Mouse (Mus musculus): ENCODE measurements at regions not wholly inside any gene's neighbourhood (a gene's known extent, or its start where the extent isn't known, plus 50 kb on each side); places are given as distances from the start of the nearest gene placed in this dataset.

DNA sequence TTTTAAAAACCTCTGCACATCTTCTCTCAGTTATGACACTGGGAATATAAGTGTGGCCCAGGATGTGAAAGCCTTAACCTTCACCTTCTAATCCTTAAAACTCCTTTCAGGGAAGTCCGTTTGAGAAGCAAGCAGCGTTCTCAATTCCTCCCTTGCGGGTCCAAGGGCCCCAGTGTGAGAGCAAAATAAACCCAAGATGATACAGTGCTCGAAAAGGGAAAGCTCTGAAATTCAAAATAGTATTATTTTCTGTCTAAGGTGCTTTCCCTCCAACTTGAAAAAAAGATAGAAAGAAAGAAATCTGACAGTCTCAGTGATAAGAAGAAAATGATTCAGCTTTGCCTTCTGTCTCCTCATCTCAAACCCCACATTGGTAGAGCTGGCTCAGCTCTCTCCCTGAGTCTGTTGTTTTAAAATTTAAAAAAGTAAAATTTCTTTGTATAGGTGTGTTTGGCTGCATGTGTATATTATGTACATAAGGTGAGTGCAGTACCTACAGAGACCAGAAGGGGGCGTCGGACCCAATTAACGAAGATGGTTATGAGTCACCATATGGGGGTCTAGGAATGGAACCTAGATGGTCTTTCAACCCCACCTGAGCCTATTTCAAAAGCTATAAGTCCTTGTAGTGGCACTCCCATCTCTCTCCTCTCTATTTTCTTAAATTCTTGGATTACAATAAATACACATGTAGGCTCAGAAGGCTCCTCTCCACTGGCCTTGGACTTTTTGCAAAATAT is 222.3 kb upstream of the Spdye4c start:
- Histone ChIP-seq H3K4me1 (peaks cover 13% of the 10 kb centered on the region), H3K27me3 (replicated peaks) (no peaks in the 10 kb centered on the region), H3K27ac (no peak overlapping the region), H3K9ac (no peak overlapping the region), H3K4me3 (no peak overlapping the region), H3K9me3 (no peaks in the 10 kb centered on the region), H3K36me3 (no peaks in the 10 kb centered on the region), H3K4me2 (replicated peaks) (no peak overlapping the region)
- no peak for ATAC-seq (ENCODE audit: low FRiP score, low read depth)
- WGBS = 74% methylated on average over 7 of the region's 7 CpGs

GRCm38 (mm10) chr2:128370821-128371220 is 220.2 kb upstream of the Spdye4c start:
- Histone ChIP-seq H3K4me3 (no peak overlapping the region), H3K36me3 (no peaks in the 10 kb centered on the region), H3K9ac (no peak overlapping the region), H3K4me2 (replicated peaks) (no peak overlapping the region), H3K27me3 (replicated peaks) (no peaks in the 10 kb centered on the region), H3K27ac (no peak overlapping the region), H3K9me3 (no peaks in the 10 kb centered on the region), H3K4me1 (peaks cover 11% of the 10 kb centered on the region)
- no peak for ATAC-seq (ENCODE audit: low FRiP score, low read depth)
- 78% methylated on average over 10 of the region's 10 CpGs for WGBS

GRCm38 (mm10) chr2:128372204-128372603 is 218.8 kb upstream of the Spdye4c start:
- H3K27ac ChIP-seq = no peak overlapping the region
- no peak overlapping the region for H3K4me2 ChIP-seq (replicated peaks)
- WGBS = 82% methylated on average over 13 of the region's 13 CpGs
- H3K9ac ChIP-seq = no peak overlapping the region
- peaks cover 11% of the 10 kb centered on the region for H3K4me1 ChIP-seq
- H3K36me3 ChIP-seq = no peaks in the 10 kb centered on the region
- no peaks in the 10 kb centered on the region for H3K9me3 ChIP-seq
- ATAC-seq (ENCODE audit: low FRiP score, low read depth) = no peak
- no peak overlapping the region for H3K4me3 ChIP-seq
- H3K27me3 ChIP-seq (replicated peaks) = no peaks in the 10 kb centered on the region; the same call in 1 of the 2 replicates

DNA sequence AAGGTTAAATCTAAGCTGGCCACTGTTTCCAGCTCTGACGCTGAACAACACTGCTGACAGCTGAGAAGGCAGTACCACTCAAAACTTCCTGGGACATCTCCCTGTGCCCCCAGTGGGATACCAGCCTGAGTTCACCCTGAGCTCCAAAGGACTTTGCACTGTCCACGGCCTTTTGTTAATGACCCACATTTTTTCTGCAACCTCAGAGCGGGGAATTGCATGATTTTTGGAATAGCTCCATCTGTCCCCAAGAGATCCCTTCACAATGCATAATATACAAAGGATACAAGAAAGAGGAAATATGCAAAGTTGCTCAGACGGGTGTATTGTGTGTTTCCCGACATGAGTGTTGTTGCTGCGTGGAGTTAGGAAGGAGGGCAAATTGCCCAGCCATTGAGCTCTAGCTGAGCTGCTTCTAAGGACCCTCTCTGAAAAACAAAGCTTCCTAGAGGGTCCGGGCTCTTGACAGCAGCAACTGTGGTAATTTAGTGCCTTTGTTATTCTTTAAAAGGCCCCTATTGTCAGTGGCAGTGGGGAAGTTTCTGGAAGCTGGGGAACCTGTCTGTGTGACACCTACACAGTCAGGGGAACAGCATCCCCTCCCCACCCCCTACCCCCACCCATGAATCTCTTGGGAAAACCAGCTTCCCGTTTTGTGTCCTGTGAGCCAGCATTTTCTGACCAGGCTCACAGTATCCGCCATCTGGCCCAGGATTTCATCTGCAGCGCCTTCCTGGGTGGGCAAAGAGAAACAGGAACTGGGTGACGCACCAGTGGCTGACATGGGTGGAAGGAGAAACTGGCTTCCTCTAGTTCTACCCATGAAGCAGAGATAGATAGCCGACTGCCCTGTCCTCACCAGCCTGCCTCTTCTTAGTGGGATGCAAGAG is 217.4 kb upstream of the Spdye4c start:
- Histone ChIP-seq H3K9ac (no peak overlapping the region), H3K4me1 (peaks cover 11% of the 10 kb centered on the region), H3K4me3 (no peak overlapping the region), H3K9me3 (no peaks in the 10 kb centered on the region), H3K27ac (no peak overlapping the region), H3K27me3 (replicated peaks) (no peaks in the 10 kb centered on the region; the same call in 1 of the 2 replicates), H3K36me3 (no peaks in the 10 kb centered on the region), H3K4me2 (replicated peaks) (no peak overlapping the region)
- no peak for ATAC-seq (ENCODE audit: low FRiP score, low read depth)
- WGBS = 27% methylated on average over 12 of the region's 12 CpGs

- Histone ChIP-seq H3K4me1 (peaks cover 11% of the 10 kb centered on the region), H3K36me3 (no peaks in the 10 kb centered on the region), H3K9me3 (no peaks in the 10 kb centered on the region), H3K9ac (no peak overlapping the region), H3K4me2 (replicated peaks) (no peak overlapping the region), H3K4me3 (no peak overlapping the region), H3K27ac (no peak overlapping the region), H3K27me3 (replicated peaks) (no peaks in the 10 kb centered on the region; the same call in 1 of the 2 replicates)
- ATAC-seq (ENCODE audit: low FRiP score, low read depth) = no peak
- WGBS = 85% methylated on average over 2 of the region's 2 CpGs
Observed at GRCm38 (mm10) chr2:128374253-128374566, 216.8 kb upstream of the Spdye4c start.

DNA sequence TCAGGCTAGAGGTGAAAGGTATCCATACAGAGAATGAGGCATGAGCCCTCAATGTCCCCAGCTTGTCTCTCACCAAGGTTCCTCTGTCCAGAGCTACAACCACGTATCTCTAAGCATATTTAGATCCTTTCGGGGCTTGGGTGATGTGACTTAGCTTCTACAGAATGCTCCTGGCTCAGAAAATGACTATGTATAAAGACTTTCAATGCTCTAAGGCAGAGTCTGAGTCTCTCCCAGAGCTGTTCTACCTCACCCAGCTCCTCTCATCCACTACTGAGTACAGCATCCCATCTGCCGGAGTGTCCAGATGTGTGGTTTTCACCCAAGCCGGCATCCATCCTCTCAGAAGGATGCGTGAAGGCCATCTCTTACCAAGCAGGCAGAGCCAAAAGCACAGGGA is 216.1 kb upstream of the Spdye4c start:
- H3K27ac ChIP-seq = no peak overlapping the region
- WGBS = 93% methylated on average over 5 of the region's 5 CpGs

GRCm38 (mm10) chr2:128375827-128376226 is 215.2 kb upstream of the Spdye4c start:
- Histone ChIP-seq H3K27me3 (replicated peaks) (no peaks in the 10 kb centered on the region; the same call in 1 of the 2 replicates), H3K4me2 (replicated peaks) (no peak overlapping the region), H3K9me3 (no peaks in the 10 kb centered on the region), H3K4me3 (no peak overlapping the region), H3K36me3 (no peaks in the 10 kb centered on the region), H3K27ac (no peak overlapping the region), H3K9ac (no peak overlapping the region), H3K4me1 (peaks cover 11% of the 10 kb centered on the region)
- ATAC-seq (ENCODE audit: low FRiP score, low read depth) = no peak
- WGBS = 90% methylated on average over 3 of the region's 3 CpGs

More for the DNA sequence above, 216.1 kb upstream of the Spdye4c start:
- no peaks in the 10 kb centered on the region for H3K9me3 ChIP-seq
- no peaks in the 10 kb centered on the region; the same call in 1 of the 2 replicates for H3K27me3 ChIP-seq (replicated peaks)
- H3K36me3 ChIP-seq = no peaks in the 10 kb centered on the region
- peaks cover 11% of the 10 kb centered on the region for H3K4me1 ChIP-seq
- no peak overlapping the region for H3K9ac ChIP-seq
- no peak for ATAC-seq (ENCODE audit: low FRiP score, low read depth)
- no peak overlapping the region for H3K4me3 ChIP-seq
- no peak overlapping the region for H3K4me2 ChIP-seq (replicated peaks)

DNA sequence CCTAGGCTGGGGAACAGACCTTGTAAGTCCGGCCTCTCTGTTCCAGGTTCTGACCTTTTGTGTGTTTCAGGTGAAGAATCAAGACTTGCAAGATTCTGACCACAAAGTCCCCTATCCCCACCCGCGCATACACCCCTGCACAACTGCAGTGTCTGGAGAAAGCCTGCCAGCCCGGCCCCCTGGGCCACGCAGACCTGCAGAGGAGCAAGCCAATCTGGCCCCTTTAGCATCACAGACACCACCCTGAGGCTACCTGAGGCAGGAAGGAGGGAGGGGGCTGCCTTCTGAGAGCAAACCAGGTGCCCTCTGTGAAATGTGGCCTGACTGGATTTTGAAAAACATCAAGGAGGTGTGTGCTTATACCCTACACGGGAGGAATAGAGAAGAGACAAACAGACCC is 213.8 kb upstream of the Spdye4c start:
- H3K36me3 ChIP-seq = no peaks in the 10 kb centered on the region
- H3K27ac ChIP-seq = no peak overlapping the region
- ATAC-seq (ENCODE audit: low FRiP score, low read depth) = no peak
- no peak overlapping the region for H3K4me2 ChIP-seq (replicated peaks)
- no peaks in the 10 kb centered on the region for H3K9me3 ChIP-seq
- H3K9ac ChIP-seq = no peak overlapping the region
- 71% methylated on average over 6 of the region's 6 CpGs for WGBS
- H3K4me3 ChIP-seq = no peak overlapping the region
- H3K4me1 ChIP-seq = peaks cover 11% of the 10 kb centered on the region
- H3K27me3 ChIP-seq (replicated peaks) = no peaks in the 10 kb centered on the region; the same call in 1 of the 2 replicates

- H3K9ac ChIP-seq = no peak overlapping the region
- H3K27ac ChIP-seq = no peak overlapping the region
- ATAC-seq (ENCODE audit: low FRiP score, low read depth) = no peak
- no peaks in the 10 kb centered on the region for H3K9me3 ChIP-seq
- no peaks in the 10 kb centered on the region; the same call in 1 of the 2 replicates for H3K27me3 ChIP-seq (replicated peaks)
- no peak overlapping the region for H3K4me2 ChIP-seq (replicated peaks)
- no peak overlapping the region for H3K4me3 ChIP-seq
- peaks cover 11% of the 10 kb centered on the region for H3K4me1 ChIP-seq
- H3K36me3 ChIP-seq = no peaks in the 10 kb centered on the region
- 61% methylated on average over 10 of the region's 10 CpGs for WGBS
Observed at GRCm38 (mm10) chr2:128377680-128378079, 213.3 kb upstream of the Spdye4c start.

DNA sequence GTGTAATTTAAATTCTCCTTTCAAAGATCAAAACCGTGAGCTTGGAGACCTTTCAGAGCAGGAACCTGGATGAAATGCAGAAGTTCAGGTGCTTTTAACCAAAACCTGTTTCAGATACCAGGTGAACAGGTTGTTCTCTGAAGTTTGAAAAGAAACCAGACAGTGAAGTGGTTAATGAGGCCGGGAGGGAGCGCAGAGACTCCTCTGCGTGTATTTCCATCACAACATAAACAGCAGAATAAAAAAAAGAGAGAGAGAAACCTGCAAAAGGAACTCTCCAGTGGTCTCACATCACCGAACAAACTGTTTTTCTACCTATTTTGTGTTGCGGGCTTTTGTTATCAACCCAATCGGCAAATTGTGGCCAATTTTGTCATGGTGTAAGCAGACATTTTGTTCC is 212.6 kb upstream of the Spdye4c start:
- no peaks in the 10 kb centered on the region for H3K9me3 ChIP-seq
- H3K4me3 ChIP-seq = no peak overlapping the region
- no peak overlapping the region for H3K27ac ChIP-seq
- H3K4me2 ChIP-seq (replicated peaks) = no peak overlapping the region
- no peak overlapping the region for H3K9ac ChIP-seq
- ATAC-seq (ENCODE audit: low FRiP score, low read depth) = no peak
- no peaks in the 10 kb centered on the region for H3K36me3 ChIP-seq
- H3K27me3 ChIP-seq (replicated peaks) = no peaks in the 10 kb centered on the region; the same call in 1 of the 2 replicates
- 79% methylated on average over 7 of the region's 7 CpGs for WGBS
- peaks cover 7% of the 10 kb centered on the region for H3K4me1 ChIP-seq

- Histone ChIP-seq H3K9me3 (no peaks in the 10 kb centered on the region), H3K9ac (no peak overlapping the region), H3K4me3 (no peak overlapping the region), H3K4me1 (no peaks in the 10 kb centered on the region; the same call in 1 of the 2 replicates), H3K27ac (no peak overlapping the region), H3K36me3 (no peaks in the 10 kb centered on the region), H3K27me3 (replicated peaks) (no peaks in the 10 kb centered on the region; the same call in 1 of the 2 replicates), H3K4me2 (replicated peaks) (no peak overlapping the region)
- ATAC-seq (ENCODE audit: low FRiP score, low read depth) = no peak
- WGBS = 81% methylated on average over 8 of the region's 8 CpGs
Observed at GRCm38 (mm10) chr2:128379151-128379550, 211.9 kb upstream of the Spdye4c start.

- Histone ChIP-seq H3K27ac (no peak overlapping the region), H3K4me1 (no peaks in the 10 kb centered on the region), H3K27me3 (replicated peaks) (no peaks in the 10 kb centered on the region; the same call in 1 of the 2 replicates), H3K4me3 (no peak overlapping the region), H3K9ac (no peak overlapping the region), H3K4me2 (replicated peaks) (no peak overlapping the region), H3K9me3 (no peaks in the 10 kb centered on the region), H3K36me3 (no peaks in the 10 kb centered on the region)
- no peak for ATAC-seq (ENCODE audit: low FRiP score, low read depth)
- WGBS = 58% methylated on average over 8 of the region's 8 CpGs
Observed at GRCm38 (mm10) chr2:128379554-128379953, 211.5 kb upstream of the Spdye4c start.
